Mouse (Mus musculus): ENCODE data around the gene Stxbp6.

DNA sequence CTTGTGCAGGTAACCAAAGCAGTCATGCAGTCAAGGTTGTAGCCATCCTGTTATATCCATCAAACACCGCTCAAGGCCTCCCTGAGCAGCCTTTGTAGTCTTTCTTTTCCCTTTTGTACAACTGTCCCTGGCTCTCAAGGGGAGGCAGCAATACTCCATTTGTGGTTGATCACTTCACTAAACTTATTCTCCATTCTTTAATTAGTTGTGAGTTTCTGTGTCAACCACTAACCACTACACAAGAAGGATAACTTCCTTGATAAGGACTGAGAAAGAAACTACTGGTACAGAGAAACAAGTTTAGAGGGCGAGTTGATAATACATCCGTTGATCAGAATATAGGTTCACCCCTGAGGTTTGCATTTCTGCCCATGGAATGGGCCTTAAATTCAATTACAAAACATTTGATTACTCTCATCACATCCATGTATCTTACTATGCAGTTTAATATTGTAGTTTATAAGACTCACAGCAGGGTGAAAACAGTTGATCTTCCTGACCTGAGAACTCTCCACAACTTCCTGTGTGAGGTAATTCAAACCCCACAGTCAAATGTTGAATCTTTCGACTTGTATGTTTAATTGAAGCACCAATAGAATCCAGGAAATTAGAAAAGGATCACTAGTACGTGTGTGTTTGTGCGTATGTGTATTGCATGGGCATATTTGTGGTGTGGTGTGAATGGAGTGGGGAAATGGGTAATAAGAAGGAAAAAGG is 184.7 kb downstream of the Stxbp6 start:
- no peak for TF ChIP-seq POLR2A (IDR thresholded peaks at IDR 0.05; ENCODE audit: insufficient read depth, low read length)
- TF ChIP-seq EP300 (IDR thresholded peaks at IDR 0.05; ENCODE audit: insufficient read depth, low read depth, low read length): no peak
- no peak for TF ChIP-seq CTCF (IDR thresholded peaks at IDR 0.05; ENCODE audit: low read depth, low read length)
